Mouse (Mus musculus) cerebellum, adult 18-20 months (tissue): Measurements from ENCODE around the gene Hoxa13.

ENCODE experiments used
- DNase-seq, 2 experiments: peaks; one replicate each; pipeline ENCODE4 v3.0.0; 2021

Hoxa13 gene

GRCm38 (mm10) chr6:52221337-52221992 lies 39.2 kb downstream of the Hoxa13 start, which contains the start of gene Hoxa7:
TSS of gene Hoxa7 (minus strand) at chr6:52221854.
- peak; percentile 69 to 84 for DNase-seq

GRCm38 (mm10) chr6:52220865-52221310 lies 39.8 kb downstream of the Hoxa13 start:
- no peak for DNase-seq

GRCm38 (mm10) chr6:52220003-52220864 lies 40.4 kb downstream of the Hoxa13 start:
- no peak for DNase-seq

GRCm38 (mm10) chr6:52219234-52219942 lies 41.3 kb downstream of the Hoxa13 start:
- no peak for DNase-seq

GRCm38 (mm10) chr6:52218643-52219215 lies 42.0 kb downstream of the Hoxa13 start:
- DNase-seq: no peak

GRCm38 (mm10) chr6:52217895-52218642 lies 42.6 kb downstream of the Hoxa13 start:
- DNase-seq: no peak

- DNase-seq: no peak
These were observed 43.3 kb downstream of the Hoxa13 start for GRCm38 (mm10) chr6:52217459-52217768.

- no peak for DNase-seq
These were observed 43.8 kb downstream of the Hoxa13 start for GRCm38 (mm10) chr6:52216691-52217458.

GRCm38 (mm10) chr6:52215771-52216535 lies 44.7 kb downstream of the Hoxa13 start:
- DNase-seq: no peak

- no peak for DNase-seq
These were observed 45.6 kb downstream of the Hoxa13 start for GRCm38 (mm10) chr6:52215070-52215469.

GRCm38 (mm10) chr6:52214271-52214670 lies 46.4 kb downstream of the Hoxa13 start:
- no peak for DNase-seq

GRCm38 (mm10) chr6:52213119-52213986 lies 47.3 kb downstream of the Hoxa13 start, which contains the start of the genes Hoxa3 and Gm28308:
TSS of gene Hoxa3 (minus strand) at chr6:52213336.
TSS of gene Gm28308 (minus strand) at chr6:52213339.
- DNase-seq: no peak

- no peak for DNase-seq
These were observed 48.0 kb downstream of the Hoxa13 start for GRCm38 (mm10) chr6:52212556-52213118.

- no peak for DNase-seq
These were observed 48.7 kb downstream of the Hoxa13 start for GRCm38 (mm10) chr6:52211961-52212360.

GRCm38 (mm10) chr6:52211170-52211935 lies 49.3 kb downstream of the Hoxa13 start:
- DNase-seq: peak; percentile 49 to 69

GRCm38 (mm10) chr6:52209685-52210046 lies 51.0 kb downstream of the Hoxa13 start:
- DNase-seq: no peak

GRCm38 (mm10) chr6:52208868-52209684 lies 51.6 kb downstream of the Hoxa13 start:
- no peak for DNase-seq
